Mouse (Mus musculus): ENCODE results near the gene Enho. TPM values are rescaled to one million over a fixed set of nuclear protein-coding genes. Genes with fewer than 3 reads are reported as not detected.
"Not testable (repeated sequence)": the region's sequence is repeated elsewhere in the genome, so short reads cannot be mapped to it uniquely, and the experiment has no call there.

Enho gene
- 1.2 and 1.5 TPM in 2 replicates for polyA plus RNA-seq (2015; fragmentation: Nextera tagmentation; extraction: Ambion mirVana)

DNA sequence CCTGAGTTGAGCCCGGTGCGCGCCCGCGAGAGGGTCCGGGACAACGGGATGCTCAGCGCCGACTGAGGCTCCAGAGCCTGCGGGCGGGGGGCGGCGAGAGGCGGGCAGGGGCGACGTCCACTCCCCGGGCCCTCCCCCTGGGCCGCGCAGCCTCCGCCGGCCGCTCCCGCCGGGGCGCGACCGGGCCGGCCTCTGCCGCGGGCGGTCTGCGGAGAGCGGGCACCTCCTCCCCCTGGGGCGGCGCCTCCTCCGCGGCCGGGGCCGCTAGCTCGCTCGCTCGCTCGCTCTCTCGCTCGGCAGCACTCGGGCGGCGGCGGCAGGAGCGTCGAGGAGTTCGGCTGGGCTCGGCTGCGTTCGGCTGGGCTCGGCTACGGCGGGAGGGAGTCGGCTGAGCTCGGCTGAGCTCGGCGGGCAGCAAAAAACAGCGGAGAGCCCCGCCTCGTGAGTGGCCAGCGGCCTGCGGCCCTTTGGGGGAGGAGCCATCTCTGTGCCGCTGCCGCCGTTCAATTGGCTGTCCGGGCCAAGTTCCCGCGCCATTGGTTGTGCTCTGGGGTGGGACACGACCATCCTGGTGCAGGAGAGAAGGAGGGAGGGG, at the start of gene Enho:
TSS of gene Enho (minus strand) at position 412 of the 595 bp plus-strand sequence.
- Histone ChIP-seq H3K4me2 (peak within 1 kb of the TSS; percentile 79), H3K4me1 (replicated peaks) (peaks cover 16% of the 10 kb centered on the region), H3K9me3 (replicated peaks) (no peaks in the 10 kb centered on the region), H3K4me3 (replicated peaks) (peak within 1 kb of the TSS; percentile 56), H3K36me3 (no peaks in the 10 kb centered on the region), H3K27ac (no peak within 1 kb of the TSS), H3K9ac (peak within 1 kb of the TSS; percentile 60), H3K27me3 (peaks cover 39% of the 10 kb centered on the region)
- WGBS (ENCODE audit: insufficient replicate concordance) = 1% methylated on average over 60 of the region's 74 CpGs
- DNase-seq (peak; percentile 86), ATAC-seq (ENCODE audit: low read depth) (peak; percentile 91)

DNA sequence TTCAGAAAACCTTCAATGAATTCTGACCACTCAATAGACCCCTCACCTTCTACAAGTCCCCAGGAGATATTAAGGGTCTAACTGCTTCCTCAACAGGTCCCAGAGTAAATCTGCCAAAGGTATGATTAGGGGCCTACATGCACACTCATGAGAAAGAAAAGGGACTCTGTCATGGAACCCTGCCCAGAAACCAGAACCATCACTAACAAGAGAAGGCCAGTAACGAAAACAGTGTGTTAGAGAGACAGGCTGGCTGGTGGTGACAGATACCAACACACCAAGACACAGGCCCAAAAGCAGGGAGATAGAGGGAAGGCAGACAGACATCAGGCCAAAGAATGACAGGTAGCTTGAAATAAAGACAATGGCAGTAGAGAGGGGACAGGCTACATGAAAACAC, 48.4 kb upstream of the Enho start:
- DNase-seq; H3K36me3 ChIP-seq; H3K27ac ChIP-seq; H3K4me3 ChIP-seq (replicated peaks); H3K9me3 ChIP-seq (replicated peaks); H3K4me1 ChIP-seq (replicated peaks); H3K4me2 ChIP-seq; ATAC-seq (ENCODE audit: low read depth); H3K9ac ChIP-seq: not testable (repeated sequence)
- H3K27me3 ChIP-seq = peaks cover 23% of the 10 kb centered on the region
- WGBS (ENCODE audit: insufficient replicate concordance) = 46% methylated on average over 1 of the region's 1 CpGs

DNA sequence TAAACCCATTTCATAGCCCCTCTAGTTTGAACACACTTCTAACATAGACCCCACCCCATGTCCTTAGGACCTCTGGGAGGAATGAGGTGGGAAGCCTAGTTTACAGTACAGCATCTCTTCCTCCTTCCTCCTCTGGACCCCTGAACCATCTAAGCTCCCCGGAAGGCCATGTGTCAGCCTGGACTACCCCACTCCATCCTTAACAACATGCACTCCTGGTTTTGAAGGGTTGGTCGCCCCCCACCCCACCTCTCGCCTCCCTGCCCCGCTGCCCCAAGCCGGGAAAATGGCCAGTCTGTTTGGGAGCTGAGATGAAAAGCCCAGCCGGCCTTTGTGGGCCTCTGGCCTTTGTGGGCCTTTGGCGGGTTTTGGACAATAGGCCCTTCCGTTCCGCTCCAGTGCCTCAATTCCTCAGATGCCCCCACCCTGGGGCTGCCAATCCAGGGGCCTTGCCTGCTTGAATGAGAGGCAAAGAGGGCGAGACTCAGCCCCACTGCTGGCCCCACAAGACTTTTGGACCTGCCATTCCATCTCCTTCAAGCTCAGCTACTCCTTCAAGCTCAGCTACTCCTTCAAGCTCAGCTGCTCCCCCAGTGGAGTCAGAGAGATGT, 45.9 kb upstream of the Enho start:
- not testable (repeated sequence) for DNase-seq; H3K4me3 ChIP-seq (replicated peaks); ATAC-seq (ENCODE audit: low read depth); H3K9ac ChIP-seq; H3K4me2 ChIP-seq; H3K36me3 ChIP-seq; H3K4me1 ChIP-seq (replicated peaks); H3K27ac ChIP-seq; H3K9me3 ChIP-seq (replicated peaks)
- 42% methylated on average over 10 of the region's 10 CpGs for WGBS (ENCODE audit: insufficient replicate concordance)
- peaks cover 33% of the 10 kb centered on the region for H3K27me3 ChIP-seq

DNA sequence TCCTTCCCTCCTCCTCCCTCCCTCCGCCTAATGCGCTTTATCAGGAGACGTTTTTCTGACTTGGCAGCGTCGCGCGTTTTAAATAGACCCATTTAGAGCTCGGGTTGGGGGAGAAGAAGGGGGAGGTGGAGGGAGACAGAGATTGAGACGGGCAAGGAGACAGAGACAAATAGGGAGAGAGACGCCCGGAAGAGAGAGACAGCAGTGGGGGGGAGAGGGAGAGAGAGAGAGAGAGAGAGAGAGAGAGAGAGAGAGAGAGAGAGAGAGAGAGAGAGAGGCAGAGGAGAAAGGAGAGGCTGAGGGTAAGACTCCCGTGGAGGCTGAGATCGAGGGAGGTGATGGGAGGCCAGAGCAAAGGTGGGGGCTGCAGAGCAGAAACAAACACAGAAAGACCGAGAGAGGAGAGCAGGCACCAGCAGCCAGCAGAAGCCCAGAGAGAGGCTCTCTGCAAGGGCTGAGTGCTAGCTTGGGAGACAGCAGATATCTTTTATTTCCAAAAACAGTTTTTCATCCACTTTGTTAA, 44.9 kb upstream of the Enho start:
- not testable (repeated sequence) for H3K4me3 ChIP-seq (replicated peaks); H3K9me3 ChIP-seq (replicated peaks); H3K4me1 ChIP-seq (replicated peaks); H3K27ac ChIP-seq; H3K36me3 ChIP-seq; H3K4me2 ChIP-seq; H3K9ac ChIP-seq; ATAC-seq (ENCODE audit: low read depth); DNase-seq
- 2% methylated on average over 14 of the region's 14 CpGs for WGBS (ENCODE audit: insufficient replicate concordance)
- H3K27me3 ChIP-seq = peaks cover 40% of the 10 kb centered on the region

DNA sequence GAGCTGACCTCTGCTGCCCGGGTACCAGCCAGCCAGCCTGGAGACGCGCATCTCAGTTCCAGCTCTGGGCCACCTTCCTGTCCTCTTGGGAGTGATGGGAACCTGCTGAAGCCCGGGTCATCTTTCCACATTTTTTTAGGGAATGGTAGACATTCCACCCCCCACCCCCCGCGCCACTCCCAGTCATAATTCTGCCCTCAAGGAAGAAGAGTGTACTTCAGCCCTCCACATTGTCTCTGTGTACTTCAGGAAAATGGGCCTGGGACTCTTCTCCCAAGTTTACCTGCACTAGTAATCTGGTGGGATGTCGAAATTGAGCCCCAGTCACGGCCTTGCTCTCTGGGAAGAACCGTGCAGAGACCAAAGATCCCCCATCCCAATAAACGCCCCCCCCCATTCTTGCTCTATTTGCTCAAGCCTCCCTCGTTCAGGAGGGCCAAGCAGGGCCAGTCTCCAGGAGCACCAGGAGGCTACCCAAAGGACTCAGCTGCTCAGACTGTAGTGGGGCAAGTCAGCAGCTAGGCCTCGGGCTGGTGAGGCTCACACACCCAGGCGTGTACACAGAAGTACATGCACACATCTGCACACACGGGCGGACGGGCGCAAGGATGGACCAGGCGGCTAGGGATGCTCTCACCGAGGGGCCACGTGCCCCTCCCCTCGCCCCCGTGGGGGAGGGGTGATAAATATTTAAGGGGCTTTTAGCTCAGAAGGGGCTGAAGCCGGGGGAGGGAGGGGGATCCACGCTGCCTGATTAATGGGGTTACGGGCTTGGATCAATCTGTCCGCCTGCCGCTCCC, 44.2 kb upstream of the Enho start:
- DNase-seq; H3K4me2 ChIP-seq; H3K4me3 ChIP-seq (replicated peaks); ATAC-seq (ENCODE audit: low read depth); H3K9me3 ChIP-seq (replicated peaks); H3K4me1 ChIP-seq (replicated peaks); H3K9ac ChIP-seq; H3K36me3 ChIP-seq; H3K27ac ChIP-seq: not testable (repeated sequence)
- H3K27me3 ChIP-seq = peaks cover 43% of the 10 kb centered on the region
- 6% methylated on average over 21 of the region's 27 CpGs for WGBS (ENCODE audit: insufficient replicate concordance)

DNA sequence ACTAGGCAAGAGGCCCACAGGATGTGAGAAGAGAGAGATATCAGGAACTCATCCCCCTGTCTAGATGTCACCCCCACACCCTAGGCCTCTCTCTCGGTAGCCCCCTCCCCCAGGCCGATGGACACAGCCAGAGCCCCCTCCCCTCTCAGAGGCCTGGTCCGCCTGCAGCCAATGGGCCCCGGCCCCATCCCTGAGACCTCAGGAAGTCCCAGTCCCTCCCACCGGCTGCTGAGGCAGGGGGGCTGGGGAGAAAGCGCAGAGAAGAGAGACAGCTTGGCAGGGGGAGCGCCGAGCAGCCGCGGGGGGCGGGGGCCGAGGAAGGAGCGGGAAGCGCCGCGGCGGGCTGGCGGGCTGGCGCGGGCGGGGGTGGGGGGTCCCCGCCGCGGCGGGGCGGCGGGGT, 43.2 kb upstream of the Enho start:
- H3K27me3 ChIP-seq = peaks cover 52% of the 10 kb centered on the region
- DNase-seq; H3K4me2 ChIP-seq; H3K4me3 ChIP-seq (replicated peaks); H3K27ac ChIP-seq; ATAC-seq (ENCODE audit: low read depth); H3K36me3 ChIP-seq; H3K9ac ChIP-seq; H3K9me3 ChIP-seq (replicated peaks); H3K4me1 ChIP-seq (replicated peaks): not testable (repeated sequence)
- WGBS (ENCODE audit: insufficient replicate concordance) = 0% methylated on average over 1 of the region's 27 CpGs

DNA sequence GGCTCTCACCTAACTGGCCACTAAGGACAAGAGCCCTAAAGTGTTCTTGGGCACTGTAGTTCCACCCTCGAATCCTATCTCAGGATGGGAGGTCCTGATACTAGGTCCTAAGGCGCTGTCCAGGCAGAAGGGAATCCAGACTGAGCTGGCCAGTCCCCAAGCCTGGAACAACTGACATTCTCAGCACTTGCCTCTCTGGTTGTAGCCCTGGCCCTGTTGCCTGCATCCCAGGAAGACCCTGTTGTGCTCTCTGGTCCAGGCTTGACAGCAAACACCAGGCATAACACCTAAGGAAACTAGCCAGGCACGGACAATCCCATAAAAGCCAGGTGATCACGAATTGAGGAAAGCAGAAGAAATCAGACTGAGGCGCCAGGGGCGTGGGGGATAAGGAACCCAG, 42.7 kb upstream of the Enho start:
- no peak overlapping the region for H3K4me2 ChIP-seq
- WGBS (ENCODE audit: insufficient replicate concordance) = 19% methylated on average over 6 of the region's 6 CpGs
- H3K9ac ChIP-seq = no peak overlapping the region
- H3K27ac ChIP-seq = peak overlapping the region; percentile 29; the same call in 1 of the 2 replicates
- H3K4me1 ChIP-seq (replicated peaks) = no peaks in the 10 kb centered on the region
- H3K4me3 ChIP-seq (replicated peaks) = no peak overlapping the region
- no peaks in the 10 kb centered on the region for H3K9me3 ChIP-seq (replicated peaks)
- H3K27me3 ChIP-seq = peaks cover 56% of the 10 kb centered on the region
- DNase-seq (no peak), ATAC-seq (ENCODE audit: low read depth) (no peak)
- no peaks in the 10 kb centered on the region for H3K36me3 ChIP-seq

DNA sequence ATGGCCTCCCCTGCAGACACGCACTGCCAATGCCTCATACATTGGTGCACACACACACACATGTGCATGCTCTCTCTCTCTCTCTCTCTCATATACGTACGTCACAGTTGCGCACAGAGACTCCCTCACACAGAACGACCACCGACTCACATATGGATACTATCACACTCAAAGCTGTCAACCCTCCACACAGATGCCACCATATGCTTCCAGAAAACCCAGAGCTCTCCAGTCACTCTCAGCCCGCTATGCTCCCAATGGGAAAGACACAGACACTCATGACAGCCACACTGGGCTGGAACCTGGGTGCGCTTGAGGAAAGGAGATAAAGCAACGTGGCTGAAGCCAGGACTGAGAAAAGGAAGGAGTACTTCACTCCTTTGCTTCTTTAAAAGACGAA, 41.8 kb upstream of the Enho start:
- H3K36me3 ChIP-seq = no peaks in the 10 kb centered on the region
- no peak for ATAC-seq (ENCODE audit: low read depth)
- H3K27ac ChIP-seq = no peak overlapping the region
- no peak overlapping the region for H3K4me2 ChIP-seq
- no peaks in the 10 kb centered on the region for H3K4me1 ChIP-seq (replicated peaks)
- no peak for DNase-seq
- no peak overlapping the region for H3K9ac ChIP-seq
- no peak overlapping the region for H3K4me3 ChIP-seq (replicated peaks)
- H3K9me3 ChIP-seq (replicated peaks) = no peaks in the 10 kb centered on the region
- WGBS (ENCODE audit: insufficient replicate concordance) = 67% methylated on average over 10 of the region's 10 CpGs
- peaks cover 62% of the 10 kb centered on the region for H3K27me3 ChIP-seq

DNA sequence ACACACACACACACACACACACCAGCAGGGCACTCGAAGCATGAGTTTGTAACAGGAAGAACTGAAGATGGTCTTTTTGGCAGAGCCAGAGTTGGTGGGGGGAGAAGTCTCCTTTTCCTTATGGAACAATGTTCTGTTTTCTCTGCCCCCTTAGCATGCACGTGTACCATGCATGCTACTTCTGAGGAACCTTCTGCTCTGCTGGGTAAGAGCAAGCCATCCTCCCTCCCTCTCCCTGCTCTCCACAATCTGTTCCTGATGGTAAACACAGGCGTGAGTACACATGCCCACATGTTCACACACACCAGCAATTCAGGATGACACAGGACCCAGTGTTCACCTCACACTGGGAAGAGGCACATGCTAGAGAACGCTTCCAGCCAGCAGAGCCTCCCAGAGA, 41.1 kb upstream of the Enho start:
- Histone ChIP-seq H3K9me3 (replicated peaks) (no peaks in the 10 kb centered on the region), H3K9ac (no peak overlapping the region), H3K4me2 (no peak overlapping the region), H3K4me3 (replicated peaks) (no peak overlapping the region), H3K27ac (no peak overlapping the region), H3K27me3 (peaks cover 63% of the 10 kb centered on the region), H3K36me3 (no peaks in the 10 kb centered on the region), H3K4me1 (replicated peaks) (no peaks in the 10 kb centered on the region)
- 48% methylated on average over 4 of the region's 4 CpGs for WGBS (ENCODE audit: insufficient replicate concordance)
- DNase-seq (no peak), ATAC-seq (ENCODE audit: low read depth) (no peak)

DNA sequence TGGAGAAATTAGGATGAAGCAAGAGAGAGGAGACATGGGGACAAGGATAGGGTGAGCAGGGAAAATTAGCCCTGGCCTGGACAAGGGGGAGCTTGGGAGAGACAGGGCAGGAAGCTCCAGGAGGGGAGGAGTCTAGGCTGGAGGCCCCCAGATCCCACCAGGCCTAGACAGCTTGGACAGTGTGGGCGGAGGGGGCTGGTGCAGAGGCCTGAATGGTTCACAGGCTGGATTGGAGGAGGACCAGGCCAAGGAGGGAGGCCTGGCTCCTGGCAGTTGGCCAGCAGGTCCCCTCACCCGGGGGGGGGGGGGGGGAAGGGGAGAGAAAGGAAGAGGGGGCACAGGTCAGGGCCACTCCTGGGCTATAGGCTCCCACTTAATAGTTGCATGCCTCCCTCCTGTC, 39.2 kb upstream of the Enho start:
- ATAC-seq (ENCODE audit: low read depth) (no peak), DNase-seq (no peak)
- H3K4me1 ChIP-seq (replicated peaks) = no peaks in the 10 kb centered on the region
- no peak overlapping the region for H3K9ac ChIP-seq
- no peaks in the 10 kb centered on the region for H3K9me3 ChIP-seq (replicated peaks)
- no peak overlapping the region for H3K4me3 ChIP-seq (replicated peaks)
- H3K36me3 ChIP-seq = no peaks in the 10 kb centered on the region
- peaks cover 62% of the 10 kb centered on the region for H3K27me3 ChIP-seq
- 70% methylated on average over 1 of the region's 2 CpGs for WGBS (ENCODE audit: insufficient replicate concordance)
- no peak overlapping the region for H3K27ac ChIP-seq
- no peak overlapping the region for H3K4me2 ChIP-seq

DNA sequence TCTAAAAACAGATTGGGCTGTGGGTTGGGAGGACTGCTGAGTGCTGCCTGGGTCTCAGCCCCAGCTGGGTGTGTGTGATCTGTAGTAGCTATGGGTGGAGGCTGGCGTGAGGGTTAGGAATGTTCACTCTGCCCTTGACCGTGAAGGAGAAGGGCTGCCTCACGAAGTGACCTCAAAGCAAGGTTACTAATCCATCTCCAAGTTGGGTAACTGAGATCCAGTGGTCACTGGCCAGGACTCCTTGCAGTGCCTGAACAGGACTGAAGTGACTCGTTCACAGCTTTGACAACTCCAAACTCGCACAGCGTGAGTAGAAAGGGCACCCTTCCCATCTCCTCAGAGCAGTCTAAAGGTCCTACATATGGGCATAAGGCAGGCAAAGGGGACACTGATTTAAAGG, 38.7 kb upstream of the Enho start:
- H3K4me2 ChIP-seq = no peak overlapping the region
- ATAC-seq (ENCODE audit: low read depth) (no peak), DNase-seq (no peak)
- peaks cover 58% of the 10 kb centered on the region for H3K27me3 ChIP-seq
- no peaks in the 10 kb centered on the region for H3K36me3 ChIP-seq
- no peaks in the 10 kb centered on the region for H3K4me1 ChIP-seq (replicated peaks)
- H3K4me3 ChIP-seq (replicated peaks) = no peak overlapping the region
- no peak overlapping the region for H3K27ac ChIP-seq
- H3K9me3 ChIP-seq (replicated peaks) = no peaks in the 10 kb centered on the region
- H3K9ac ChIP-seq = no peak overlapping the region
- 57% methylated on average over 6 of the region's 6 CpGs for WGBS (ENCODE audit: insufficient replicate concordance)
